Mouse (Mus musculus) ES-E14 (cell line): ENCODE results near the gene Myrf.

Experiments used
- CHD2 ChIP-seq: IDR thresholded peaks from 2 replicates; pipeline ENCODE4 v1.6.1; 2014; ENCODE audit warnings: mild to moderate bottlenecking, low read depth, low read length, inconsistent platforms
- HCFC1 ChIP-seq: IDR thresholded peaks from 2 replicates; pipeline ENCODE4 v1.6.1; 2012; ENCODE audit warnings: low read length, inconsistent platforms, borderline replicate concordance; ENCODE audit not compliant: insufficient read depth
- MAFK ChIP-seq: IDR thresholded peaks from 2 replicates; pipeline ENCODE4 v1.6.1; 2014; ENCODE audit warnings: mild to moderate bottlenecking, low read depth, low read length, inconsistent platforms; ENCODE audit not compliant: insufficient read depth
- ZC3H11A ChIP-seq: IDR thresholded peaks from 2 replicates; pipeline ENCODE4 v1.6.1; 2012; ENCODE audit warnings: low read depth, mild to moderate bottlenecking, inconsistent platforms, low read length, borderline replicate concordance
- ZNF384 ChIP-seq: IDR thresholded peaks from 2 replicates; pipeline ENCODE4 v1.6.1; 2012; ENCODE audit warnings: low read depth, low read length, inconsistent platforms

DNA sequence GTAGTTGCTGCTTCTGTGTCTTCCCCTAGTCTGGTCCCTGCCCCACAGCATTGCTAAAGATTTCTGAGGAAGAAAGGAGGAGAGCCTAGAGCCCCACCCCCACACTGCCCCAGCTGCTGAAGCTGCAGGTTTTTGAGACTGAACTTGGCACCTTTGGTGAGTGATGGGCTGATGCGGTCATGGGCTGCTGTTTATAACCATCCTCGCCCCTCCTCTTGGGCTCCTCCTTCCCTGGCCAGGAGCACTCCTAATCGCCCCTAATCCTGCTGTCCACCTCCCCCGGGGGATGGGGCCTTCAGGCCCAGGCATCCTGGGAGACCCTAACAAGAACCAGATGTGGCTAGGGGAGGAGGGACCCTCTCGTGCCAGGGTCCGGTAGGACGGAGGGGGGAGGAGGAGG lies 9.5 kb downstream of the Myrf start:
- TF ChIP-seq MAFK (no peak), ZNF384 (no peak), CHD2 (no peak), ZC3H11A (no peak), HCFC1 (no peak)
